Mouse (Mus musculus) frontal cortex, adult 2 months (tissue): Measurements from ENCODE around the gene Wfdc15b. TPM values are rescaled to one million over a fixed set of nuclear protein-coding genes. Genes with fewer than 3 reads are reported as not detected.
"Not testable (repeated sequence)": the region's sequence is repeated elsewhere in the genome, so short reads cannot be mapped to it uniquely, and the experiment has no call there.

Experiments
- DNase-seq, 2 experiments: peaks; one replicate each; pipeline ENCODE4 v3.0.0; 2022; ENCODE audit warnings: low spot score in 1 of 2; ENCODE audit errors: extremely low spot score in 1 of 2
- polyA plus RNA-seq: library from polyadenylated mRNA; depleted of rRNA; stranded (reverse); fragments of >200 nt; gene quantifications from 2 replicates; pipeline ENCODE4 v1.2.3, GENCODE M21; 2012; rRNA removed

The Wfdc15b gene
- polyA plus RNA-seq: 0.38 TPM in 1 of 2 replicates, not detected in the other

- DNase-seq: no peak
Measured at GRCm38 (mm10) chr2:164221522-164221921, at the start of gene Wfdc15b. Gene Wfdc15b (minus strand): TSS chr2:164221660.

- not testable (repeated sequence) for DNase-seq
Measured at GRCm38 (mm10) chr2:164256540-164256939, 35.1 kb upstream of the Wfdc15b start, which contains the start of gene Svs3b. Gene Svs3b (minus strand): TSS chr2:164256640.

- DNase-seq: no peak
Measured at GRCm38 (mm10) chr2:164238366-164238765, 16.9 kb upstream of the Wfdc15b start, which contains the start of gene Svs2. Gene Svs2 (minus strand): TSS chr2:164238466.

GRCm38 (mm10) chr2:164232671-164233070, 11.2 kb upstream of the Wfdc15b start:
- DNase-seq: no peak

- no peak for DNase-seq
Measured at GRCm38 (mm10) chr2:164228361-164229070, 7.1 kb upstream of the Wfdc15b start.

GRCm38 (mm10) chr2:164219295-164219694, 2.2 kb downstream of the Wfdc15b start:
- DNase-seq: no peak

GRCm38 (mm10) chr2:164212711-164213110, 8.7 kb downstream of the Wfdc15b start:
- peak; percentile 4 to 45 for DNase-seq

- no peak for DNase-seq
Measured at GRCm38 (mm10) chr2:164210892-164211291, 10.6 kb downstream of the Wfdc15b start.

- DNase-seq: peak in 1 of 2 experiments; percentile 26
Measured at GRCm38 (mm10) chr2:164206676-164207075, 14.8 kb downstream of the Wfdc15b start.

GRCm38 (mm10) chr2:164206011-164206410, 15.4 kb downstream of the Wfdc15b start:
- not testable (repeated sequence) for DNase-seq

GRCm38 (mm10) chr2:164199626-164200327, 21.7 kb downstream of the Wfdc15b start, which contains the start of gene Wfdc15a:
Gene Wfdc15a (minus strand): TSS chr2:164200130.
- no peak for DNase-seq

GRCm38 (mm10) chr2:164196700-164196990, 24.8 kb downstream of the Wfdc15b start:
- DNase-seq: no peak

- no peak for DNase-seq
Measured at GRCm38 (mm10) chr2:164195971-164196699, 25.3 kb downstream of the Wfdc15b start.

GRCm38 (mm10) chr2:164194959-164195630, 26.4 kb downstream of the Wfdc15b start:
- DNase-seq: no peak

GRCm38 (mm10) chr2:164192279-164192678, 29.2 kb downstream of the Wfdc15b start:
- DNase-seq: no peak

- DNase-seq: no peak
Measured at GRCm38 (mm10) chr2:164190576-164190975, 30.9 kb downstream of the Wfdc15b start, which contains the start of gene Wfdc12. Gene Wfdc12 (minus strand): TSS chr2:164190608.

- no peak for DNase-seq
Measured at GRCm38 (mm10) chr2:164188722-164189121, 32.7 kb downstream of the Wfdc15b start.

- no peak for DNase-seq
Measured at GRCm38 (mm10) chr2:164184145-164184719, 37.2 kb downstream of the Wfdc15b start.

GRCm38 (mm10) chr2:164183340-164183739, 38.1 kb downstream of the Wfdc15b start:
- no peak for DNase-seq

GRCm38 (mm10) chr2:164182692-164183255, 38.7 kb downstream of the Wfdc15b start, which contains the start of gene Wfdc5:
Gene Wfdc5 (minus strand): TSS chr2:164182742.
- no peak for DNase-seq
